8 mouse cellular contexts compared by ENCODE assay signal in the genomic region with DNA sequence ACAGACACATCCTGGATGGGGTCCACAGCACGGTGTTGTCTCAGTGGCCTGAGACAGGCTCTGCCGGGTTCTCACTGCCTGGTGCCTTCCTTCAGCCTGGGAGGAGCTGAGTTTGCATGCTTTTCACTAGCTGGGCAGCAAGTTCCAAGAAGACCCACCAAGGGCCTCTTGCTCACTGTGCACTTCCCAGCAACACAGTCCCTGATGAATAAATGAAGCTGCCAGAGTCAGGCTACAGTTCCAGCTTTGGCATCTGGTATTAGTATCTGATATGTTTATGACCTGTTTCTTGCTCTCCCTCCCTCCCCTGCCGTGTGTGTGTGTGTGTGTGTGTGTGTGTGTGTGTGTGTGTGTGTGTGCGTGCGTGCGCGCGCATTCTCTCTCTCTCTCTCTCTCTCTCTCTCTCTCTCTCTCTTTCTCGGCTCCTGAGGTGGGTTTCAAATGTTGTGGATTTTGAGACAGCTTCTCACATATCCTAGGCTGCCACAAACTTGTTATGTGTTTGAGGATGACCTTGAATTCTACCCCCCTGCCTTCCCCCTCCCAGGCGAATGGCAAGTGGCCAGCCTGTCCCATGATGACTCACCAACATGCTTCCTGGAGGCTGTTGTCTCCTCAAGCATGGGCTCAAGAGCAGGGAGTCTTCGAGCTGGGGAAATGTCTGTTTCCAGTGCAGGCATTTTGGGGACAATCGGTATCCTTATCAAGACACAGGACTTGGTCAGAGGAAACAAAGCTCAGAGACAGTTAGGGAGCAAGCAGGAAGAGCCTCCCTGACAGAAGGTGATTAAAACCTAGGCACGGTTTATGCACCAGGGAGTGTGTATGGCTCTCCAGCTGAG.
DNase-seq lines count a peak whose midpoint lies in the region.

No protein-coding gene starts in this region.

- intact Hi-C loops in left cerebral cortex, postnatal 36 days (cut with DNase I): no loop called here

- peak; percentile 72 for DNase-seq in testis, postnatal 10 days (ENCODE audit: low spot score)
- DNase-seq in testis, postnatal 14 days (ENCODE audit: low spot score): no peak
- DNase-seq in gastrocnemius, postnatal 10 days: peak; percentile 57
- DNase-seq in kidney, adult 9 months: peak; percentile 57
- peak; percentile 69 for DNase-seq in ovary, postnatal 36 days (ENCODE audit: low spot score)
- DNase-seq in left cerebral cortex, postnatal 36 days (ENCODE audit: low spot score in 2 of 2): no peak
- DNase-seq in layer of hippocampus, postnatal 10 days (ENCODE audit: low spot score in 2 of 2): no peak
- no peak for DNase-seq in right cerebral cortex, postnatal 4 days

Comparison
In these comparisons a context has a peak if more than half of its experiments do, and no peak if none do; other contexts are left out.
1. DNase-seq: peak in testis, postnatal 10 days (single experiment), gastrocnemius, postnatal 10 days (single experiment), kidney, adult 9 months (single experiment) and ovary, postnatal 36 days (single experiment); none in testis, postnatal 14 days (single experiment), left cerebral cortex, postnatal 36 days (0 of 2), layer of hippocampus, postnatal 10 days (0 of 2) and right cerebral cortex, postnatal 4 days (single experiment).